Mouse (Mus musculus): ENCODE measurements around the gene Lin28a. TPM values are rescaled to one million over a fixed set of nuclear protein-coding genes. Genes with fewer than 3 reads are reported as not detected.

The Lin28a gene
- polyA plus RNA-seq (2014; fragmentation: Illumina TruSeq; extraction: RNeasy Lipid Tissue Mini Kit (QIAGEN cat#74804); ENCODE audit: low read depth, low replicate concordance) = not detected

DNA sequence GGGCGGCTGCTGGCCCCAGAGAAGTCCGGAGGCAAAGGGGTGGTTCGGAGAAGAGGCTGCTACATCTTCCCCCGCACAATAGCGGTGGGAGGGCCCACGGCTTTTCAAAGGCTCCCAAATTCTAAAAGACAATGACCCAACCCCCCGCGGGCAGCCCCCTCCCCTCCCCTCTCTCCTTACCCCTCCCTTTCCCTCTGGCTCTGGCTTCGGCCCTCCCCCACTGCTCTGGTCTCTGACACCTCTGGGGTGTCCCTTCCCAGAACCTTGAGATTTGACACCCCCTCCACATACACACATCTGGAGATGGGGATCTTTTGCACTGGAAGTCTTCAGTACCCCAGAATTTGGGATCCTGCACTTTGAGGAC is at the start of gene Lin28a:
Gene Lin28a, minus strand, starts transcription at position 63 of the 367 bp plus-strand sequence.

DNA sequence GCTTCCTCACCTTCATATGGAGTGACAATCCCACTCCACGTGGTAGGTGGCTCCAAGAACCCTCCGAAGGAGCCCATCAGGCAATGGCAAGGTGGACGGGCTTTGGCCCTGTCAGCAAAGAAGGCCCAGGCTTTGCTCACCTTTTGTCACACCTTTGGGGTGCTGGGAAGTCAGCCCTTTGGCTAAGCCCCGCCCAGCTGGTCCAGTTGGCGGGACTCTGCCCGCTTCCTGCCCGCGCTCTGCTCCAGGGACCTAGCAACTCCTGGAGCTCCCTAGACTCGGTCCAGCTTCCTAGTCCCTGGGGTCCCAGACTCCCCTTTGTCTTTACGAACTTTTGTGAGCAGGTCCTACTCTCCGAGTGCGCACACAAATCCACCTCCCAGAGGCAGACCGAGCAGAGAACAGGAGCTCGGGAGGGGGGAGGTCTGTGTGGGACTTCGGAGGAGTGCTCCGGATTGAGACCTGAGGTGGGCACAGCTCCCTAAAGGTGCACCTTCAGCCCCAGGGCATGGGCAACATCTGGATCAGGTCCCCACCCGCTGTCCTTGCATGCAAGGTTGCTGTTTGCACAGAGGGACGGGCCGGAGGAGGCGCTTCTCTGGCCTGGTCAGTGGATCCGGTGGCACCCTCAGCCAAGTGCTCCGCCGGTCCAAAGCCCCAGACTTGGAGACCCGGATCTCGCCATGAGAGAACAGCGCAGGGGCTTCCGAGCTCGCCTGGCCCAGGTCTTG is 41.7 kb upstream of the Lin28a start, which contains the start of gene Crybg2:
Gene Crybg2, plus strand, starts transcription at position 681 of the 731 bp plus-strand sequence.

DNA sequence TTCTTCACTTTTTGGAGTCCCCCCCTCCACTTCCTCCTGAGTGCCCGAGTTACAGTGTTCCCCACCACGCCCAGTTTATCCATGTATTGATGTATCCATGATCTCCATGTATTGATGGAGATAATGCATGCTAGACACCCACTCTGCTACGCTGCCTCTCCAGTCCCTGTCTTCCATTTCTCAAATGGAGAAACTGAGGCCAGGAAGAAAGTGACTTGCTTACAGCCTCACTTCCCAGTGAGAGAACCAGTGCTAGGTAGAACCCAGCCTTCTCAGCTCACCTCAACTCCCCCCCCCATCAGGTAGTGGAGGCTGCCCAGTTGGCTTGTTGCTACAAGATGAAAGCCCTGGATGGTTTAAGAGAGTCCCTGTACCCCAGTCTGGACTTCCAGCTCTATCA is 34.9 kb upstream of the Lin28a start, which contains the start of gene Zfp683:
Gene Zfp683, plus strand, starts transcription at position 301 of the 400 bp plus-strand sequence.

DNA sequence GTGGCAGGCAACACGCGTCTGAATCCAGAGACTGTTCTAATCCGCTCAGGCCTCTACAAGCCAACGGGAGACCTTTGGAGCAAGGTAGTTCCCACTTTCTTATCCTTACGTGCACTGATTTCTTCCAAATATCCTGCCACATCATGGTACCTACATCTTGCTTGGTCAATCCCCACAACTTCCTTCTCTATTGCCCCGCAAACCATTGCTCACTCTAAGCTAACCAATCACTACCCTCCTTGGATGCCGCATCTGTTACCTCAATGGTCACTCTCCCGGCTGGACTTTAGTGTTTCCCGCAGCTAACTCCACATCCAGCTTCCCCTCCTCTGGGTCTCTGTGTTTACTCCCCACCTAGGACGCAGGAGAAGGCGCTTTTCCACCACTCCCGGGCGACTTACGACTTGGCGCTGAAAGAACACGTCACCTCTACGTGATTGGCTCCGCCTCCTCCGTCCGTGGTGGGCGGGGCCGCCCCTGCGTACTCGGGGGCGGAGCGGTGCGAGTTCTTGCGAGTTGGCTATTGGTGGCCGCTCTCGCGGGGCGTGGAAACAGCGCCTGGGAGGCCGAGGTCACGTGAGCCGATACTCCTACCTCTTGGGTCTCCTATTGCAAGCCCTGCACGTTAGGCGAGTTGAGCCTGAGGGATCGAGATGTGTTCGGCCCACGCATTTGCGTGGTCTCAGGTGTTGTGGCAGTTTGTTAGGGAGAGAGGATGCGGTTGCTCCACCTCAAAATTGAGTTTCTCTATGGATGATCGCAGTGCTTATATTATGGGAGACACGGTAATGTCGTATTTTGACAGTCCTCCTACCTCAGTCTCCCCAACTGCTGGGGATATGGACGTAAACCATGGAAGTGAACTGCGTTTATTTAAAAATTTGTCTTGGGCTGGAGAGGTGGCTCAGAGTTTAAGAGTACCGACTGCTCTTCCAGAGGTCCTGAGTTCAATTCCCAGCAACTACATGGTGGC is 17.9 kb downstream of the Lin28a start, which contains the start of gene Dhdds:
Gene Dhdds, minus strand, starts transcription at position 453 of the 973 bp plus-strand sequence.

DNA sequence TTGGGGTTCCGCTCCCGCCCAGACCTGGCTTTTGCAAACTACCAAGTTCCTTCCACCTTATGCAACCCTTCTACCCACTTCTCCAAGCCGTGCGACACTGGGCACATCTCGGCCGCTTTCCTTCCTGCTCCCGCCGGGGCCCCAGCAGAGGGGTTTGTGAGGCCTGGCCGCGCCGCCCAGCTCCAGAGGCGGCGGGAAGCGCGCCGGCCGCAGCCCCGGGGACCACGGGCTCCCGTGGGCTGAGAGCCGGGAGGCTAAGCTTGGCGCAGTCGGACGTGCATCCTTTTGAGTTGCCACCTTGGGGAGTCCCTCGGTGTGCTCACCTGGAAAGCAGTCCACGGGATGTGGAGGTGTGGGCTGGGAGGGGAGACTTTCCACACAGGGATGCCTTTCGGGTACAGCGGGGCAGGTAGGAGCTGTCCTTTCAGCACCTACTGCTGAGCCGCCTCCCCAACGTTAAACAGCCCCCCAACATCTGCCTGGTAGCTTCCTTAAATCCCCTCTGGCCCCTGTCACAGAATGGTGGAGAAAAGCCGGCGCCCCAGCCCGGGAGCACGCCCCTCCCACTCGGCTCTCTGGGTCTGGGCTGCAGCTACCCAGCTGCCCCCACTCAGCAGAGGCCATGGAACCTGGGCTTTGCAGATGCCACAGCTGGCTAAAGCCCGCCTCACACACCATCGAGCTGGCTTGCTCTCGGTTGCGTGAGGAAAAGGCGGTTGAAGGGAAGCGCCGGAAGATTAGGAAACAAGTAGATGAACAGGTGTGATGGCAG is 50.3 kb downstream of the Lin28a start, which contains the start of gene Hmgn2:
Gene Hmgn2, minus strand, starts transcription at position 501 of the 772 bp plus-strand sequence.

Other genes starting within 250 kb of the Lin28a start
- 4.0 TPM for gene Rps6ka1, start 131.0 kb downstream of the Lin28a start, polyA plus RNA-seq (2014; fragmentation: Illumina TruSeq; extraction: RNeasy Lipid Tissue Mini Kit (QIAGEN cat#74804); ENCODE audit: low read depth, low replicate concordance)
- 176 TPM for gene Hmgn2, start 50.2 kb downstream of the Lin28a start, polyA plus RNA-seq (2014; fragmentation: Illumina TruSeq; extraction: RNeasy Lipid Tissue Mini Kit (QIAGEN cat#74804); ENCODE audit: low read depth, low replicate concordance)
- gene Dhdds, start 17.9 kb downstream of the Lin28a start, polyA plus RNA-seq (2014; fragmentation: Illumina TruSeq; extraction: RNeasy Lipid Tissue Mini Kit (QIAGEN cat#74804); ENCODE audit: low read depth, low replicate concordance) = 25.1 TPM
- gene Zfp683, start 35.0 kb upstream of the Lin28a start, polyA plus RNA-seq (2014; fragmentation: Illumina TruSeq; extraction: RNeasy Lipid Tissue Mini Kit (QIAGEN cat#74804); ENCODE audit: low read depth, low replicate concordance) = not detected
- not detected for gene Crybg2, start 42.0 kb upstream of the Lin28a start, polyA plus RNA-seq (2014; fragmentation: Illumina TruSeq; extraction: RNeasy Lipid Tissue Mini Kit (QIAGEN cat#74804); ENCODE audit: low read depth, low replicate concordance)
- gene Cd52, start 76.2 kb upstream of the Lin28a start, polyA plus RNA-seq (2014; fragmentation: Illumina TruSeq; extraction: RNeasy Lipid Tissue Mini Kit (QIAGEN cat#74804); ENCODE audit: low read depth, low replicate concordance) = 15.5 TPM
- gene Ubxn11, start 83.7 kb upstream of the Lin28a start, polyA plus RNA-seq (2014; fragmentation: Illumina TruSeq; extraction: RNeasy Lipid Tissue Mini Kit (QIAGEN cat#74804); ENCODE audit: low read depth, low replicate concordance) = 0.97 TPM
- gene Sh3bgrl3, start 109.9 kb upstream of the Lin28a start, polyA plus RNA-seq (2014; fragmentation: Illumina TruSeq; extraction: RNeasy Lipid Tissue Mini Kit (QIAGEN cat#74804); ENCODE audit: low read depth, low replicate concordance) = 47.5 TPM
- gene Cep85, start 168.3 kb upstream of the Lin28a start, polyA plus RNA-seq (2014; fragmentation: Illumina TruSeq; extraction: RNeasy Lipid Tissue Mini Kit (QIAGEN cat#74804); ENCODE audit: low read depth, low replicate concordance) = 63.7 TPM
- not detected for gene Gm7534, start 184.2 kb upstream of the Lin28a start, polyA plus RNA-seq (2014; fragmentation: Illumina TruSeq; extraction: RNeasy Lipid Tissue Mini Kit (QIAGEN cat#74804); ENCODE audit: low read depth, low replicate concordance)
- gene Catsper4, start 208.5 kb upstream of the Lin28a start, polyA plus RNA-seq (2014; fragmentation: Illumina TruSeq; extraction: RNeasy Lipid Tissue Mini Kit (QIAGEN cat#74804); ENCODE audit: low read depth, low replicate concordance) = not detected
- 5.7 TPM for gene Cnksr1, start 219.6 kb upstream of the Lin28a start, polyA plus RNA-seq (2014; fragmentation: Illumina TruSeq; extraction: RNeasy Lipid Tissue Mini Kit (QIAGEN cat#74804); ENCODE audit: low read depth, low replicate concordance)
- not detected for gene E130218I03Rik, start 224.8 kb upstream of the Lin28a start, polyA plus RNA-seq (2014; fragmentation: Illumina TruSeq; extraction: RNeasy Lipid Tissue Mini Kit (QIAGEN cat#74804); ENCODE audit: low read depth, low replicate concordance)
- gene Zfp593, start 226.8 kb upstream of the Lin28a start, polyA plus RNA-seq (2014; fragmentation: Illumina TruSeq; extraction: RNeasy Lipid Tissue Mini Kit (QIAGEN cat#74804); ENCODE audit: low read depth, low replicate concordance) = 4.1 TPM
- gene Gm30191, start 228.1 kb upstream of the Lin28a start, polyA plus RNA-seq (2014; fragmentation: Illumina TruSeq; extraction: RNeasy Lipid Tissue Mini Kit (QIAGEN cat#74804); ENCODE audit: low read depth, low replicate concordance) = not detected
- gene Grrp1, start 235.3 kb upstream of the Lin28a start, polyA plus RNA-seq (2014; fragmentation: Illumina TruSeq; extraction: RNeasy Lipid Tissue Mini Kit (QIAGEN cat#74804); ENCODE audit: low read depth, low replicate concordance) = 4.6 TPM

All from heart, adult 10 weeks (tissue).